Mouse (Mus musculus) ES-E14 (cell line): ENCODE results near the gene Anxa11. TPM values are rescaled to one million over a fixed set of nuclear protein-coding genes. Genes with fewer than 3 reads are reported as not detected.
A peak's percentile ranks its signal among the peaks of the same experiment; 100 is the strongest.

Experiments used
- DNase-seq: peaks from one replicate; pipeline ENCODE4 v3.0.0-alpha.2; 2013; ENCODE audit warnings: low read depth, low spot score
- H3K27ac ChIP-seq: 2 replicates; pipeline ENCODE4 v1.5.1; 2012; ENCODE audit warnings: low read depth, mild to moderate bottlenecking, low read length, moderate library complexity, mixed read lengths; ENCODE audit not compliant: poor library complexity, insufficient read depth, severe bottlenecking
- H3K36me3 ChIP-seq: 2 replicates; pipeline ENCODE4 v1.6.1; 2012; ENCODE audit warnings: mild to moderate bottlenecking, low read length, moderate library complexity, mixed read lengths; ENCODE audit not compliant: control insufficient read depth, poor library complexity, insufficient read depth, severe bottlenecking
- H3K4me1 ChIP-seq, 2 experiments: fragments of 150-350 bp in 1 of 2; sonication (generic) in 1 of 2; 2 replicates each; pipeline ENCODE4 v1.6.1; 2012; ENCODE audit warnings: low read length in 2 of 2, mild to moderate bottlenecking in 1 of 2, mixed read lengths in 1 of 2; ENCODE audit not compliant: control insufficient read depth in 2 of 2, insufficient read depth in 2 of 2, poor library complexity in 1 of 2
- H3K4me3 ChIP-seq, 2 experiments: fragments of 150-350 bp in 1 of 2; sonication (generic) in 1 of 2; 2 replicates each; pipeline ENCODE4 v1.5.1; 2012; ENCODE audit warnings: low read length in 2 of 2, low read depth in 1 of 2, mild to moderate bottlenecking in 1 of 2, mixed read lengths in 1 of 2; ENCODE audit not compliant: insufficient read depth in 1 of 2, poor library complexity in 1 of 2, severe bottlenecking in 1 of 2
- H3K9ac ChIP-seq: 2 replicates; pipeline ENCODE4 v1.6.1; 2012; ENCODE audit warnings: low read depth, mild to moderate bottlenecking, low read length, mixed read lengths; ENCODE audit not compliant: poor library complexity, insufficient read depth, severe bottlenecking
- H3K9me3 ChIP-seq: fragments of 150-350 bp; sonication (generic); 2 replicates; pipeline ENCODE4 v1.6.1; 2012; ENCODE audit warnings: low read depth, mild to moderate bottlenecking, low read length; ENCODE audit not compliant: control insufficient read depth, insufficient read depth
- CHD2 ChIP-seq: IDR thresholded peaks from 2 replicates; pipeline ENCODE4 v1.6.1; 2014; ENCODE audit warnings: mild to moderate bottlenecking, low read depth, low read length, inconsistent platforms
- HCFC1 ChIP-seq: IDR thresholded peaks from 2 replicates; pipeline ENCODE4 v1.6.1; 2012; ENCODE audit warnings: low read length, inconsistent platforms, borderline replicate concordance; ENCODE audit not compliant: insufficient read depth
- MAFK ChIP-seq: IDR thresholded peaks from 2 replicates; pipeline ENCODE4 v1.6.1; 2014; ENCODE audit warnings: mild to moderate bottlenecking, low read depth, low read length, inconsistent platforms; ENCODE audit not compliant: insufficient read depth
- ZC3H11A ChIP-seq: IDR thresholded peaks from 2 replicates; pipeline ENCODE4 v1.6.1; 2012; ENCODE audit warnings: low read depth, mild to moderate bottlenecking, inconsistent platforms, low read length, borderline replicate concordance
- ZNF384 ChIP-seq: IDR thresholded peaks from 2 replicates; pipeline ENCODE4 v1.6.1; 2012; ENCODE audit warnings: low read depth, low read length, inconsistent platforms
- in situ Hi-C, 2 experiments: fragments of 600-800 bp; cut with MboI; formaldehyde crosslinking; loops; one replicate each; pipeline ENCODE4 v1.15.1; 2025; ENCODE audit warnings: low sequenced_read_pairs in 2 of 2, inconsistent platforms in 1 of 2; ENCODE audit not compliant: unreplicated experiment in 2 of 2
- total RNA-seq: library from RNA; depleted of rRNA; stranded (reverse); fragments of 300-350 nt; gene quantifications from 2 replicates; pipeline ENCODE4 v1.2.3, GENCODE M21; 2012

Anxa11 gene
- total RNA-seq, 1 experiment, result 18.7 TPM

DNA sequence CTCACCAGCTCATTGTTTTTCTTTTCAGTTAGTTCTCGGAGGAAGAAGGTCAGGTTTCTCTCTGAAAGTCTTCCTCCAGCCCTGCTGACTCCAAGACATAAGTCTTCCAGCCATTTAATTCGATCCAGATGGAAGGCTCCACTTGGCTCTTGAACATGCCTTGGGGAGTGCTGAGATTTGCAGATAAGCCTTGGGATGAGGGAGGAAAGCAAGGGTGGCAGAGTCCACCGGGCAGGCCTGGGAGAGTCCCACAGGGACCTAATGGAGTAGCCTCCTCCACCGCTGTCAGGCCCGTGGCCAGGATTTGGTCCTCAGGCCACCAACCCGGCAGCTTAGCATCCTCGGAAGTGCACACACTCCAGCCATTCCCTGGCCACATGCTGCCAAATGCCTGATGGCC lies 45.3 kb upstream of the Anxa11 start:
- H3K27ac ChIP-seq, result no peak overlapping the region
- H3K9me3 ChIP-seq, result no peaks in the 10 kb centered on the region
- no peak overlapping the region for H3K9ac ChIP-seq
- no peak for DNase-seq
- no peaks in the 10 kb centered on the region; a peak in 1 of 4 replicates for H3K4me1 ChIP-seq
- in situ Hi-C loops, result no loop called here
- H3K36me3 ChIP-seq, result no peaks in the 10 kb centered on the region
- TF ChIP-seq ZC3H11A (no peak), MAFK (no peak), HCFC1 (no peak)
- H3K4me3 ChIP-seq, result no peak overlapping the region

GRCm38 (mm10) chr14:25800166-25800960 lies 41.6 kb upstream of the Anxa11 start:
- no peaks in the 10 kb centered on the region for H3K36me3 ChIP-seq
- no peak overlapping the region for H3K4me3 ChIP-seq
- no peak overlapping the region for H3K27ac ChIP-seq
- no peak for TF ChIP-seq CHD2
- TF ChIP-seq MAFK, result no peak
- no peak for TF ChIP-seq HCFC1
- TF ChIP-seq ZC3H11A, result no peak
- no peak for TF ChIP-seq ZNF384
- no peaks in the 10 kb centered on the region for H3K9me3 ChIP-seq
- in situ Hi-C loops, result no loop called here
- no peak overlapping the region for H3K9ac ChIP-seq
- H3K4me1 ChIP-seq, result peaks cover 0 to 4% of the 10 kb centered on the region in 2 experiments; a peak in 1 of 4 replicates
- peak; percentile 67 for DNase-seq

DNA sequence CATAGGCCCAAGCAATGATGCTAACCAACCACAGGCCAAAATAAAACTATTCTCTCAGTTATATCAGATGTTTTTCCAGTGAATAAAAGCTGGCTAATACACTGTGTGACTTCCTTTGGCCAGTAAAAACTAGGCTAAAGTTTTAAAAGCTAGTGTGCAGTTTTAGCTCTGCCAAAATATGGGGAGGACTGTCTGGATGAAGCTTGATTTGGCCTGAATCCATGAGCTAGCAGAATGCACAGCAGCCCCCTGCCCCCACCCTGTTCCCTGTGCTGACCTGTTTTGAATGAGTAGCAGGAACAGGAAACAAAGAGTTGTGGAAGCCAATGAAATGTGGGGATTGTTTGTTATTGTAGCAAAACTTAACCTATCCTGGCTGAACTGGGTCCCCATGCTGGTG lies 39.4 kb upstream of the Anxa11 start:
- Histone ChIP-seq H3K36me3 (no peaks in the 10 kb centered on the region), H3K4me3 (no peak overlapping the region), H3K9me3 (no peaks in the 10 kb centered on the region), H3K9ac (no peak overlapping the region), H3K4me1 (peaks cover 0 to 8% of the 10 kb centered on the region in 2 experiments; a peak in 1 of 4 replicates), H3K27ac (no peak overlapping the region)
- no peak for DNase-seq
- no peak for TF ChIP-seq HCFC1
- in situ Hi-C loops, result no loop called here

DNA sequence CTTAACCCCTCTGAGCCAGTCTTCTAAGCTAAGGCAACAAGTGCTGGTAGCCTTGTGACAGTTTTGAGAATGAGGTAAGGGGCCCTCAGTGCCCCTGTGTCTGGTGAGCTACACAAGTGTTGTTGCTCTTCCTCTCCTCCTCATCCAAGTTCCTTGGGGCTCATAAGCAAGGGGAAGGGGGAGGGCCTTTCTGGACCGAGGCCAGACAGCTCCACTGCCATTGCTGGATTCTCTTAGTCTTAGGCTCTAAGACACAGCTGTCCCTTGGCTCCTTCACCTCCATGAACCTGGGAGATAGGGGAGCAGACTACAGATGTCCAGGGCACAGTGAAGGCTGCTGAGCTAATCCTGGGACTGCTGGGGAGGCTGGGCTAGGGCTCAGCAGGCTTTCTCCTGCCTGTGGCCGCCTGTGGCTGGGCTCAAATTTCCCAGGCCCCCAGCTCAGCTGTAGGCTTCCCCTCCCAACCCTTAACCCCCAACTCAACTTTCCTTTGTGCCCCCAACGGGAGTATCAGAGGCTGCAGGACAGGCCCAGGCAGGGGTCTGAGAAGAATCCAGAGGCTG lies 38.6 kb upstream of the Anxa11 start:
- TF ChIP-seq CHD2 (no peak), ZC3H11A (no peak), HCFC1 (no peak), MAFK (no peak), ZNF384 (no peak)

More for the DNA sequence above, 38.6 kb upstream of the Anxa11 start:
- H3K36me3 ChIP-seq, result no peaks in the 10 kb centered on the region
- in situ Hi-C loops, result no loop called here
- no peak overlapping the region for H3K9ac ChIP-seq
- H3K27ac ChIP-seq, result no peak overlapping the region
- H3K9me3 ChIP-seq, result no peaks in the 10 kb centered on the region
- no peak for DNase-seq
- H3K4me1 ChIP-seq, result peaks cover 0 to 8% of the 10 kb centered on the region in 2 experiments; a peak in 1 of 4 replicates
- H3K4me3 ChIP-seq, result no peak overlapping the region
